Mouse (Mus musculus): Measurements from ENCODE around the gene Slc35f3. TPM values are rescaled to one million over a fixed set of nuclear protein-coding genes. Genes with fewer than 3 reads are reported as not detected.

Slc35f3 gene
- polyA plus RNA-seq, 1 experiment: 12.7 TPM

GRCm38 (mm10) chr8:126326731-126327130 lies 28.4 kb downstream of the Slc35f3 start:
- peak; percentile 76 to 87 for DNase-seq (ENCODE audit: extremely low spot score in 1 of 2, low spot score in 1 of 2)

DNA sequence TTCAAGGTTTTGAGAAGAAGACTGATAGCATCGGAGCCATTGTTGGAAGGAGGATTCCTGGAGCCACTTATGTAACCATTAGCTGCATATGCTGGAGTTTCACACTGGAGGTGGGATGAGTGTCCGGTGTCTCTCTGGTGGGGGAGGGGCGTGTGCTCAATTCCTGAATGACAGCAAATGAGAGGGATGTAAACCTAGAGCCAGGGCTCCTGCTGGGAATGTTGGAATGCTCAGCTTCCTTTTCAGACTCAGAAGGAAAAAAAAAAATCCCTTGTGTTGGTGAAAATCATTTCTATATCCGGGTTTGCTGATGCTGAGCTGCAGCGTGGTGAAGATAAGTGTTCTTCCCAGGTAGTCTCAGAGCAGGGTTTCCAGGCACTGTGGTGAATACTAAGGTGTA lies 29.4 kb downstream of the Slc35f3 start:
- no peak for DNase-seq (ENCODE audit: extremely low spot score in 1 of 2, low spot score in 1 of 2)

GRCm38 (mm10) chr8:126338864-126339263 lies 40.5 kb downstream of the Slc35f3 start:
- no peak for DNase-seq (ENCODE audit: extremely low spot score in 1 of 2, low spot score in 1 of 2)

GRCm38 (mm10) chr8:126339357-126339756 lies 41.0 kb downstream of the Slc35f3 start:
- no peak for DNase-seq (ENCODE audit: extremely low spot score in 1 of 2, low spot score in 1 of 2)

DNA sequence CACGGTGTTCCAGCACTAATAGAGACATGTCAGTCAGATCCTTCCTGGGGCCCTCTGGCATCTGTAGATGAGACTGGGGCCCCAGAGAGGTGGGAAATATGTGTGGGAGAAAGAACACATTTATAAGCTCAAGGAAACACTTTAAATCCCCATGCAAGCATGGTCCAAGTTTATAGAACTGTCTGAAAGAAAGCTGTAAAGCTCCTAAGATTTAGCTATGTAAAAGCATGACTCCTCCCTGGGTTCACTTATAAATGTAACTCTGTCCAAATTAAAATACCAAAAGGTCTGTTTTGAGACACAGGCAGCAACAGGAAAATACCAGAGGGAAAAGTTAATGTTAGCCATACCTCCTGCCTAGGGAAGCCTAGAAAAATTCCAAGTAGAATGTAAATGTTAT lies 42.8 kb downstream of the Slc35f3 start:
- DNase-seq (ENCODE audit: extremely low spot score in 1 of 2, low spot score in 1 of 2): no peak

GRCm38 (mm10) chr8:126343427-126343826 lies 45.1 kb downstream of the Slc35f3 start:
- DNase-seq (ENCODE audit: extremely low spot score in 1 of 2, low spot score in 1 of 2): no peak

DNA sequence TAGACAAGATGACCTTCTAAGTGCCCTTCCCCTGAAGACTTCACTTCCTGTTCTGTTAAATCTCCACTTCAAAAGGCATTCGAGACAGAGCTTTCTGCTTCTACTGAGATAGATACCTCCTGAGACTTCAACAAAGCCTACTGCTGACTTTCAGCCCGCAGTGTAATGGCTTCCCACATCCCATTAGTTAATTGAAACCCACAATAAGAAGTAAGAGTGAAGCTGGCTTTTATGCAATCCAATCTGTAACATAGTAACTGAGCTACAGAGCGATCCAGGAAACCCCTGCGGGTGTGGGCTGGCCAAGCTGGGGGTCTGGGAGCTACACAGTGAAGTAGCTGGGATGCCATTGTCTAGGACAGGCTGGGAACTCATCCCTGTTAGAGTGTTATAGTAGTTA lies 46.7 kb downstream of the Slc35f3 start:
- no peak for DNase-seq (ENCODE audit: extremely low spot score in 1 of 2, low spot score in 1 of 2)

DNA sequence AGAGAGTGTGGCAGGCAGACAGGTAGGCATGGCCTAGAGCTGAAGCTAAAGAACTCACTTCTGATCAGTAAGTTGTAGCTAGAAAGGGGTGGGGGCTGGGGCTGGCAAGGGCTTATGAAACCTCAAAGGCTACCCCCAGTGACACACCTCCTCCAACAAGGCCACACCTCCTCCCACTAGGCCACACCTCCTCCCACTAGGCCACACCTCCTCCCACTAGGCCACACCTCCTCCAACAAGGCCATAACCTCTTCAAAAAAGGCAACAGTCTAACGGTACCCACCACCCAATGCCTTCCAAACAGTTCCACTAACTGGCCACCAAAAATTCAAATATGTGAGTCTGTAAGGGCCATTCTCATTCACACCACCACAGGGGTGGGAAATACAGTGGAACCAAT lies 54.9 kb downstream of the Slc35f3 start:
- DNase-seq (ENCODE audit: extremely low spot score in 1 of 2, low spot score in 1 of 2): no peak

DNA sequence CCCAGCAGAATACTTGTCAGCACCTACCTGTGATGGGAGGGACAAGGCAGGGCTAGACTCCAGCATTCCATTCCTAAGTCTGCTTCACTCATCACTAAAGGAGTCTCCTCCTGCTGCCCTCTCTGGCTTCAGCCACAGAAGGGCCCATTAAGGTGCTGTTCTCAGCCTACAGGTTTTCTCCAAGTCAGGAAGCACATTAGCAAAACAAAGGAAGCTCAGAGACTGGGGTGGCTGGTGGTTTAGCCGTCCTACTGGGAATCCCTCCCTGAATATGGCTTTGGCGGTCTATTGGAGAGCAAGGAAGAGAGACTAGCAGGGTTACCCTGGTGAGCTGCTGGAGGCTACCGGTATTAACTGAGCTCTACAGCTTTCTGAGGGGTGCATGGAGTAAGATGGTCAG lies 59.6 kb downstream of the Slc35f3 start:
- DNase-seq (ENCODE audit: extremely low spot score in 1 of 2, low spot score in 1 of 2): no peak

- no peak for DNase-seq (ENCODE audit: extremely low spot score in 1 of 2, low spot score in 1 of 2)
These were observed 60.9 kb downstream of the Slc35f3 start for GRCm38 (mm10) chr8:126359296-126359695.

- no peak for DNase-seq (ENCODE audit: extremely low spot score in 1 of 2, low spot score in 1 of 2)
These were observed 61.7 kb downstream of the Slc35f3 start for GRCm38 (mm10) chr8:126360106-126360505.

DNA sequence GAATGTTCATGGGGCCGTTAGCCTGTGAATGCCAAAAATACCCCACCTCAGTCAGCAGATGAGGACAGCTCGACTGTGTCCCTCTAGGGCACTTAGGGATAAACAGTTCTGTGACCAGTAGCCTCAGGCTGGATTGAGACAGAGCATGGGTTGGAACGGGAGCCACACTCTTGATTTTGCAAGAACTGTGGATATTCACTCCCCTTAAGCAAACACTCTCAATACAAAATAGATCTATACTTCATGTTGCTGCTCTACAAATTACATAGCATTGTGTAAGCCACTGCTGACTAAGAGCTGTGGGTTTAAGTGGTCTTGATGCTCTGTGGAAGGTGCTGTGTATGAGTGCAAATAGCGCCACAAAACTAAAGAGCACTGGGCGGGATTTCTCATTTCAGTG lies 62.3 kb downstream of the Slc35f3 start:
- DNase-seq (ENCODE audit: extremely low spot score in 1 of 2, low spot score in 1 of 2): no peak

- DNase-seq (ENCODE audit: extremely low spot score in 1 of 2, low spot score in 1 of 2): no peak
These were observed 67.9 kb downstream of the Slc35f3 start for GRCm38 (mm10) chr8:126366251-126366650.

DNA sequence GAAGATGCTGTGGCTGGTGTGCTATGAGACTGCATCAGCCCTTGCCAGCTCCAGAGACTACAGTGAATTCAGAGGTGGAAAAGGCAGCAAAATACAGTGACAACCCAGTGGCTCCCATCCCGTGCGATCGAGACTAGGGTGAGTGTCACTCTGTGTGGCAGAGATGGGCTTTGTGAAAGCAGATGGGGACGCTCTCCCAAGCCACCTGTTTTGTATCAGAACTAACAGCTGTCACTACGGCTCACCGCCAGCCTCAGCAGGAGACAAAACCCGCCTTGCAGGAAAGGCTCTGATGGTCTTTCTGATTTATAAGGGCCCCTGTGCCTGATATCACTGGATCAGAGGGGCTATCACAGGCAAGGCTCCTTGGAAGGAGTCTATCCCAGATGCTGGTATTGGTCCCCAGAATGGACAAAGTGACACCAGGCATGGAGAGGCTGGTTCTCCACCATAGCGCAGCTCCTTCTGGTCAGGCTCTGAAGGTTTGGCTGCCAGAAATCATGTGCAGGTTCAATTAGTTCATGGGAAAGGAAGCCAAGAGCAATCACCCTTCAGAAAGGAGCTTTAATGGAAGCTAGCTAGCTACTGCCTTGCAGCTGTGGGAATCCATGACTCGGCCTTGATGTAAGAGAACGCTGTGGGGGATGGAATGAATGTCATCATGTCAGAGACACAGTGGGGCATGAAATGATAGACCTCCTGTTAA lies 70.1 kb downstream of the Slc35f3 start:
- no peak for DNase-seq (ENCODE audit: extremely low spot score in 1 of 2, low spot score in 1 of 2)

GRCm38 (mm10) chr8:126371871-126372270 lies 73.5 kb downstream of the Slc35f3 start:
- no peak for DNase-seq (ENCODE audit: extremely low spot score in 1 of 2, low spot score in 1 of 2)

DNA sequence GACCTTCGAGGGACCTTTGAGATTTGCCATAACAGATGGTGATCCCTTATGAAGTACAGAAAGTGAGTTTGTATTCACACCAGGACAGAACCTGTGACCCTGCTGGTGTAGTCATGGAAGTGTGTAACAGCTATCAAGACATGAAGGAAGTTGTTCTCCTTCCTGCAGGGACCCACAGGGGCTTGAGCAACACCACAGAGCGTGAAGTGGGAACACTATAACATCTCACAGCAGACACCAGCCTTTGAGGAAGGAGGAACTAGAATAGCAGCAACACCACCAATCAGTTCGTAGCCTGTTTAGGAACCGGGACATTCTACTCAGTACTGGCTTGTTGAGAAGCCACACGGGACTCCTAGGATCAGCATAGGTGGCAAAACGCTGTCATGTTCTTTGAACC lies 81.2 kb downstream of the Slc35f3 start:
- DNase-seq (ENCODE audit: extremely low spot score in 1 of 2, low spot score in 1 of 2): no peak

DNA sequence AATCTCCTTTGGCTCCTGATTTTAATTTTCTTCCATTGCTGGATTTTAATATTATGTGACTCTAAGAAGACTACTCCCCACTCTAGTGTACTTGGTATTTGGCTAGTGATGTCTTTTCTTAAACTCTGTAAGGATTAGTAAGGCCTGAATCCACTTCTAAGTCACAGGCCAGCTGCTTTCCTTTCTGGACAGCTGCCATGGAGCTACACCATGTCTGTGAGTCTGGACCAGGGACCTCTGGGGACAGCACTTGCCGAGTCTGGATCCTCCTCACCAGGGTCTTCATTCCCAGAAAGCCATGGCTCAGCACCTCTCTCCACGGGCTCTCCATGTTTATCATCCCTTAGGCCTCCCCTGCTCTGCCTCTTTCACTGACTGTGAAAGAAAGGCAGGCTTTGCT lies 81.8 kb downstream of the Slc35f3 start:
- DNase-seq (ENCODE audit: extremely low spot score in 1 of 2, low spot score in 1 of 2): no peak

GRCm38 (mm10) chr8:126381299-126381698 lies 82.9 kb downstream of the Slc35f3 start:
- no peak for DNase-seq (ENCODE audit: extremely low spot score in 1 of 2, low spot score in 1 of 2)

DNA sequence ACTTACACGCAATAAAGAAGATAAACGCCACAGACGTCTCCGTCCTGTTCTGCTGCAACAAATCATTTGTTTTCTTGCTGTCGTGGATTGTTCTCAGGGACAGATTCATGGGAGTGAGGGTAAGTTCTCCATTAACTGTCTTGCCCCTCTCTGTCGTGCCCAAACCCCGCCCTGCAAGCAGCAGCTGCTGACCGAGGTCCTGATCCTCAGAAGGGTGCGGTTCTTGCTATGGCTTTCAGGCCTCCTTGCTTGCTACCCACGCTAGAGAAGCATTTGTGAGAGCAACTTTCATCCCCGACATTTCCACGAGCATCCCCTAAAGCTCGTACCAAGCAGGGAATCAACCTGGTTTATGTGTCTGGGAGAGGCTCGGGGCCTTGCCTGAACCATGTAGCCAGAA lies 83.9 kb downstream of the Slc35f3 start:
- no peak for DNase-seq (ENCODE audit: extremely low spot score in 1 of 2, low spot score in 1 of 2)

GRCm38 (mm10) chr8:126382749-126383148 lies 84.4 kb downstream of the Slc35f3 start:
- peak in 1 of 2 experiments; percentile 65 for DNase-seq (ENCODE audit: extremely low spot score in 1 of 2, low spot score in 1 of 2)

DNA sequence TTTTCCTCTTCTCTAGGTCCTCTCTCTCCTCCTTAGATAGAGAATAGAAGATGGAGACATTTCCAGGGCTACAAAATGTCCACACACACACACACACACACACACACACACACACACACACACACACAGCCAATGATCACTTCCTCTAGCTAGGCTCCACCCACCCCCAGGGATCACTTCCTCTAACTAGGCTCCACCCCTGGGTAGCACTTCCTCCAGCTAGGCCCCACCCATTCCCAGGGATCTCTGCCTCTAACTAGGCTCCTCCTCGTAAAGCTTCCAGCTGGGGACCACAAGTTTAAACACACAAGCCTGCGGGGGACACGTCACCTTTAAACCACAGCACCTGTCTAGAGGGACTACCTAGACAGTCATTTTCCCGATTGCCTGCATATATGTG lies 89.2 kb downstream of the Slc35f3 start:
- DNase-seq (ENCODE audit: extremely low spot score in 1 of 2, low spot score in 1 of 2): no peak

DNA sequence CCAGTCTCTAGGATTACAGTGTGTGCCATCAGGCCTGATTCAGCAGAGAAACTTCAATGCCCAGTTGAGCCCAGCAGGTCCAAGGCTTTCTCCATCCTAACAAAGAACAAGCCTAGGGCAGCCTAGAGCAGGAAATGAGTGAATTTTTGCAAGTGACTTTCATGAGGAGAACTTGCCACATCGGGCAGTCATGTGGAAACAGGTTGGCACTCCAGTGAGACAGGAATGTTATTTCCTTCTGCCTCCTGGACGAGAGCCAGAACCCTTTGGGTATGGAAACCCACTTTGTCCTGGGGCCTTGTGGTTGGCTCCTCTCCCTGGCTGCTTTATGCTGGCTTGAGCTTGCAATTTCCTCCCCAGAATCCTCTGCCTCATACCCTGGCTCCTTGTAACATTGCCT lies 93.2 kb downstream of the Slc35f3 start:
- DNase-seq (ENCODE audit: extremely low spot score in 1 of 2, low spot score in 1 of 2): no peak

GRCm38 (mm10) chr8:126395386-126395785 lies 97.0 kb downstream of the Slc35f3 start:
- no peak for DNase-seq (ENCODE audit: extremely low spot score in 1 of 2, low spot score in 1 of 2)

Data from frontal cortex, adult 2 months (tissue).